Mouse (Mus musculus) ovary, postnatal 10 days (tissue): ENCODE measurements around the gene Sorbs1.

Source experiments
- DNase-seq: peaks from one replicate; pipeline ENCODE4 v3.0.0; 2022; ENCODE audit warnings: low spot score

Sorbs1 gene

GRCm38 (mm10) chr19:40436465-40437200 is 76.9 kb downstream of the Sorbs1 start:
- no peak for DNase-seq

GRCm38 (mm10) chr19:40435797-40436196 is 77.8 kb downstream of the Sorbs1 start:
- no peak for DNase-seq

GRCm38 (mm10) chr19:40435045-40435444 is 78.5 kb downstream of the Sorbs1 start:
- DNase-seq, result no peak

GRCm38 (mm10) chr19:40434042-40434869 is 79.3 kb downstream of the Sorbs1 start:
- no peak for DNase-seq

- DNase-seq, result no peak
Observed at GRCm38 (mm10) chr19:40433316-40433912, 80.2 kb downstream of the Sorbs1 start.

GRCm38 (mm10) chr19:40431969-40432368 is 81.6 kb downstream of the Sorbs1 start:
- DNase-seq, result no peak

GRCm38 (mm10) chr19:40429572-40429971 is 84.0 kb downstream of the Sorbs1 start:
- DNase-seq, result no peak

GRCm38 (mm10) chr19:40429169-40429568 is 84.4 kb downstream of the Sorbs1 start:
- no peak for DNase-seq

- DNase-seq, result no peak
Observed at GRCm38 (mm10) chr19:40426103-40426960, 87.2 kb downstream of the Sorbs1 start.

GRCm38 (mm10) chr19:40425326-40425725 is 88.3 kb downstream of the Sorbs1 start:
- no peak for DNase-seq

- no peak for DNase-seq
Observed at GRCm38 (mm10) chr19:40421037-40421436, 92.5 kb downstream of the Sorbs1 start.

GRCm38 (mm10) chr19:40419315-40419714 is 94.3 kb downstream of the Sorbs1 start:
- DNase-seq, result no peak

GRCm38 (mm10) chr19:40417155-40417821 is 96.3 kb downstream of the Sorbs1 start:
- no peak for DNase-seq

GRCm38 (mm10) chr19:40415725-40416124 is 97.9 kb downstream of the Sorbs1 start:
- no peak for DNase-seq

- DNase-seq, result no peak
Observed at GRCm38 (mm10) chr19:40414798-40415475, 98.6 kb downstream of the Sorbs1 start.

GRCm38 (mm10) chr19:40414386-40414785 is 99.2 kb downstream of the Sorbs1 start:
- no peak for DNase-seq

- no peak for DNase-seq
Observed at GRCm38 (mm10) chr19:40411379-40411813, 102.2 kb downstream of the Sorbs1 start.

- no peak for DNase-seq
Observed at GRCm38 (mm10) chr19:40410511-40410910, 103.1 kb downstream of the Sorbs1 start.

- DNase-seq, result no peak
Observed at GRCm38 (mm10) chr19:40410109-40410508, 103.5 kb downstream of the Sorbs1 start.

GRCm38 (mm10) chr19:40409500-40410035 is 104.0 kb downstream of the Sorbs1 start:
- no peak for DNase-seq
